Mouse (Mus musculus) liver, embryonic 16.5 days (tissue): ENCODE results near the gene Olfr433. TPM values are rescaled to one million over a fixed set of nuclear protein-coding genes. Genes with fewer than 3 reads are reported as not detected.
"Not testable (repeated sequence)": the region's sequence is repeated elsewhere in the genome, so short reads cannot be mapped to it uniquely, and the experiment has no call there.

Source experiments
- ATAC-seq: fragments of 200-750 bp; cut with Nextera tagmentation; 2 replicates; pipeline ENCODE4 v1.8.0; 2017; ENCODE audit warnings: low read depth, mild to moderate bottlenecking, moderate number of reproducible peaks, moderate library complexity
- H3K27ac ChIP-seq: fragments of 300-500 bp; sonication (generic); 2 replicates; pipeline ENCODE4 v1.5.1; 2014; ENCODE audit warnings: mild to moderate bottlenecking, low read length
- H3K27me3 ChIP-seq: fragments of 300-500 bp; sonication (generic); 2 replicates; pipeline ENCODE4 v1.6.1; 2014; ENCODE audit warnings: low read depth, low read length, mixed read lengths; ENCODE audit not compliant: control insufficient read depth, insufficient read depth
- H3K36me3 ChIP-seq: fragments of 300-500 bp; sonication (generic); 2 replicates; pipeline ENCODE4 v1.6.1; 2014; ENCODE audit warnings: mild to moderate bottlenecking; ENCODE audit not compliant: control insufficient read depth, insufficient read depth
- H3K4me1 ChIP-seq: fragments of 300-500 bp; sonication (generic); 2 replicates; pipeline ENCODE4 v1.6.1; 2014; ENCODE audit warnings: low read depth, low read length, mixed read lengths; ENCODE audit not compliant: control insufficient read depth
- H3K4me2 ChIP-seq: fragments of 300-500 bp; sonication (generic); 2 replicates; pipeline ENCODE4 v1.6.1; 2014; ENCODE audit warnings: low read depth, low read length, mixed read lengths
- H3K4me3 ChIP-seq: fragments of 300-500 bp; sonication (generic); 2 replicates; pipeline ENCODE4 v1.5.1; 2014; ENCODE audit warnings: low read depth, mild to moderate bottlenecking, low read length
- H3K9ac ChIP-seq: fragments of 300-500 bp; sonication (generic); 2 replicates; pipeline ENCODE4 v1.6.1; 2014; ENCODE audit warnings: low read depth, low read length
- H3K9me3 ChIP-seq: fragments of 300-500 bp; sonication (generic); replicated peaks from 2 replicates; pipeline ENCODE4 v1.6.1; 2016; ENCODE audit warnings: low read length; ENCODE audit not compliant: control insufficient read depth
- WGBS: fragments of 180-500 bp; shearing (Covaris S2); extraction: QIAGEN DNeasy Blood & Tissue Kit; methylation state at CpG from one replicate; pipeline ENCODE4 v1.1.7; 2014; ENCODE audit not compliant: insufficient replicate concordance; 5-methylcytosine and 5-hydroxymethylcytosine counted together
- polyA plus RNA-seq: library from polyadenylated mRNA; unstranded; fragments of >200 nt; fragmentation: Nextera tagmentation; extraction: Ambion mirVana; gene quantifications from 2 replicates; pipeline ENCODE4 v1.2.1, GENCODE M21; 2015

The Olfr433 gene
- polyA plus RNA-seq = 0.09 and 0.12 TPM in 2 replicates

- H3K4me2 ChIP-seq = no peak within 1 kb of the TSS
- no peak within 1 kb of the TSS for H3K9ac ChIP-seq
- H3K27ac ChIP-seq = no peak within 1 kb of the TSS
- H3K4me1 ChIP-seq = no peaks in the 10 kb centered on the region
- no peaks in the 10 kb centered on the region for H3K27me3 ChIP-seq
- 38% methylated on average over 7 of the region's 7 CpGs for WGBS
- H3K4me3 ChIP-seq = no peak within 1 kb of the TSS
- ATAC-seq = 0 out of 2 replicates have a peak, but pooled peaks have one; percentile 28
- no peaks in the 10 kb centered on the region for H3K9me3 ChIP-seq
- H3K36me3 ChIP-seq = no peaks in the 10 kb centered on the region
Observed at GRCm38 (mm10) chr1:174040523-174041177, at the start of gene Olfr433. Olfr433 (plus strand) TSS chr1:174040705.

DNA sequence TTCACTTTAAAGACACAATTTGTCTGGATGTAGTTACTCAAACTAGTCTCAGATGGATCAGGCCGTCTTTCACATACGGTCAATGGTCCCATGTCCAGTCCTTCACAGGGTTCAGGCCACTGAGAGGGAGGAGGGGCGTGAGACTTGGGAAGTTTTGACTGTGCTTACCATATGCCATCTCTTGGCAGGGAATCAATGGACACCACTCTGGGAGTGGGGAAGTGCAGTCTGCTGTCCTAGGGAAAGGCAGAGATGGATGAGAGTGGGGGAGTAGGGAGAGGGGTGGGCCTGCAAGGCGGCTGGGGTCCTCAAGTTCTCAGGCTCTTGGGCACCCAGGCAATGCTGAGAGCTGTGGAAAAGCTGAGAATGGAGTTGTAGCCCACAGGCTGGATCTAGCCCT is 45.5 kb upstream of the Olfr433 start:
- Histone ChIP-seq H3K4me1 (no peaks in the 10 kb centered on the region), H3K27ac (no peak overlapping the region), H3K27me3 (no peaks in the 10 kb centered on the region), H3K36me3 (no peaks in the 10 kb centered on the region), H3K9ac (no peak overlapping the region), H3K9me3 (no peaks in the 10 kb centered on the region), H3K4me3 (no peak overlapping the region), H3K4me2 (no peak overlapping the region)
- WGBS = 68% methylated on average over 4 of the region's 4 CpGs
- ATAC-seq = no peak

GRCm38 (mm10) chr1:174004352-174005109 is 36.0 kb upstream of the Olfr433 start:
- 10% methylated on average over 2 of the region's 3 CpGs for WGBS
- H3K9me3 ChIP-seq, H3K4me3 ChIP-seq, H3K4me2 ChIP-seq, H3K9ac ChIP-seq, H3K27me3 ChIP-seq, ATAC-seq, H3K36me3 ChIP-seq, H3K27ac ChIP-seq, H3K4me1 ChIP-seq: not testable (repeated sequence)

DNA sequence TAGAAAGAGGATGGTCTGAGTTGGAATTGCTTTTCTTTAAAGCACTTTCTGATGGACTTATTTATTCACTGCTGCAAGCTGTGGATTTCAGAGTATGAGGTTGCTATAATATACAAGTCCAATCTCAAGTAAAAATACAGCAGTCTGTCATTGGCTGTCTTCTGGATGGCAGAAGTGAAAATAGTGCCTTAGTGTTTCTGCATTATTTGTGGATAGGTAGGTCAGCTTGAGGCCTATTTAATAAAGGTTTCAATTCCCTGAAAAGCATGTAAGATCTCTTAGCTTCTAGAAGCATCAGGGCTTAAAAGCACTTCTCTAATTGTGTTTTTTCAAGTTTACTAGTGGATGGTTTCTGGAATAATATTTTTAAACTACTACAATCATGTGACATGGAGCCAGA is 33.5 kb upstream of the Olfr433 start:
- ATAC-seq, H3K4me1 ChIP-seq, H3K9ac ChIP-seq, H3K27ac ChIP-seq, H3K27me3 ChIP-seq, H3K9me3 ChIP-seq, H3K4me2 ChIP-seq, H3K4me3 ChIP-seq, H3K36me3 ChIP-seq: not testable (repeated sequence)

GRCm38 (mm10) chr1:174031698-174032097 is 8.8 kb upstream of the Olfr433 start, which contains the start of gene Ifi205:
Ifi205 (minus strand) TSS chr1:174031810.
- Histone ChIP-seq H3K9ac (no peak within 1 kb of the TSS), H3K27ac (no peak within 1 kb of the TSS), H3K9me3 (no peaks in the 10 kb centered on the region), H3K4me1 (no peaks in the 10 kb centered on the region), H3K36me3 (no peaks in the 10 kb centered on the region), H3K27me3 (no peaks in the 10 kb centered on the region), H3K4me2 (no peak within 1 kb of the TSS), H3K4me3 (no peak within 1 kb of the TSS)
- ATAC-seq = no peak
- WGBS = 29% methylated on average over 1 of the region's 1 CpGs

DNA sequence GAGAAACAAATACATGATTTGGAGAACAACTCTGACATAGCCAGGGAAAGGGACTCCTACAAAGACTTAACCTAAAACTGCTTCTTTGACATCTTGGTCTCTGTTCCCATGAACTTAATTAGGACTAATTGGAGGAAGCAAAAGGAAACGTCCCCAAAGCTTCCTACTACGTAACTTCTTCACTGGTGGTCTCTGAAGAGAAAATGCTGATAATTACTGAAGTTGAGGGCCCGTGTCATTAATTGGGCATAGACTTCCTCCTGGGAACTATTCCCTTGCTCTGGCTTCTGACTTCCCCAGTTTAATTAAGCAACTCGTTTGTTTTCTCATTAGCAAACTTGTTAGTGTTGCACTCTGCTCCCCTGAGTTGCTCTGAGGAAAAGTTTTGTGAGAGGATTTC is 4.7 kb upstream of the Olfr433 start:
- no peaks in the 10 kb centered on the region for H3K36me3 ChIP-seq
- H3K4me2 ChIP-seq = no peak overlapping the region
- no peaks in the 10 kb centered on the region for H3K9me3 ChIP-seq
- no peak overlapping the region for H3K9ac ChIP-seq
- no peaks in the 10 kb centered on the region for H3K27me3 ChIP-seq
- no peak overlapping the region for H3K4me3 ChIP-seq
- no peak for ATAC-seq
- H3K4me1 ChIP-seq = no peaks in the 10 kb centered on the region
- WGBS = 46% methylated on average over 4 of the region's 4 CpGs
- no peak overlapping the region for H3K27ac ChIP-seq

DNA sequence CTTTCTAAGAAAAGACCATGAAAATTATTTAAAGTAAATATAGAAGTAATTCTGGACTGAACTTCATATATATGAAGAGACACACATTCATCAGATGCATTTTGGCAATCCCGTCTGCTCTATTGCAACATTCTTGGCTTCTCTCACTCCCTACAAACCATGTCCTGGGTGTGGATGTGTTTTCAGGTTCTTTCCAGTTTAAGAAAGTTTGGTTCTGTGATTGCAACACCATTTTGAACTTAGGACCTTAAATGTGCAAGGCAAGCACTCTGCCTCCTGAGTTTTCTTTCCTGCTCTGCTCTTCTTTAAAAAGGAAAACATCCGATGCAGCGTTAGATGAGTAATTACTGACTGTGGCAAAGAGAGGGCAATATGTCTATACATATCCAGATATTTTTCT is 2.0 kb upstream of the Olfr433 start:
- WGBS = 67% methylated on average over 3 of the region's 3 CpGs
- no peaks in the 10 kb centered on the region for H3K27me3 ChIP-seq
- H3K4me1 ChIP-seq = no peaks in the 10 kb centered on the region
- H3K4me3 ChIP-seq = no peak overlapping the region
- no peak overlapping the region for H3K9ac ChIP-seq
- H3K36me3 ChIP-seq = no peaks in the 10 kb centered on the region
- no peaks in the 10 kb centered on the region for H3K9me3 ChIP-seq
- H3K4me2 ChIP-seq = no peak overlapping the region
- H3K27ac ChIP-seq = no peak overlapping the region
- ATAC-seq = no peak

DNA sequence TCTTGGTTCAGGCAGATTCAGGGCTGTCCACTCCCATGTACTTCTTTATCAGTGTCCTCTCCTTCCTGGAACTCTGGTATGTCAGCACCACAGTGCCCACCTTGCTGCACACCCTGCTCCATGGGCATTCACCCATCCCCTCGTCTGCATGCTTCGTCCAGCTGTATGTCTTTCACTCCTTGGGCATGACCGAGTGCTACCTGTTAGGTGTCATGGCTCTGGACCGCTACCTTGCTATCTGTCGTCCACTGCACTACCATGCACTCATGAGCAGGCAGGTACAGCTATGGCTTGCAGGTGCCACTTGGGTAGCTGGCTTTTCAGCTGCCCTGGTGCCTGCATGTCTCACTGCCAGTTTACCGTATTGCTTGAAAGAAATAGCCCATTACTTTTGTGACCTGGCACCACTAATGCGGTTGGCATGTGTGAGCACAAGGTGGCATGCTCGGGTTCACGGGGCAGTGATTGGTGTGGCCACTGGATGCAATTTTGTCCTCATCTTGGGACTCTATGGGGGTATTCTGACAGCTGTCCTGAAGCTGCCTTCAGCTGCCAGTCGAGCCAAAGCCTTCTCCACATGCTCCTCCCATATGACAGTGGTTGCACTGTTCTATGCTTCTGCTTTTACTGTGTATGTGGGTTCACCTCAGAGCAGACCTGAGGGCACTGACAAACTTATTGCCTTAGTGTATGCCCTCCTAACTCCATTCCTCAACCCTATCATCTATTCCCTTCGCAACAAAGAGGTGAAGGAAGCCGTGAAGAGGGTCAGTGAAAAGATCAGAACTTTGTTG is 1.8 kb downstream of the Olfr433 start:
- H3K27ac ChIP-seq, H3K4me3 ChIP-seq, H3K4me2 ChIP-seq, H3K9me3 ChIP-seq, H3K27me3 ChIP-seq, H3K36me3 ChIP-seq, H3K4me1 ChIP-seq, H3K9ac ChIP-seq: not testable (repeated sequence)
- ATAC-seq = peak; percentile 27; the same call in 1 of the 2 replicates
- 59% methylated on average over 12 of the region's 12 CpGs for WGBS

DNA sequence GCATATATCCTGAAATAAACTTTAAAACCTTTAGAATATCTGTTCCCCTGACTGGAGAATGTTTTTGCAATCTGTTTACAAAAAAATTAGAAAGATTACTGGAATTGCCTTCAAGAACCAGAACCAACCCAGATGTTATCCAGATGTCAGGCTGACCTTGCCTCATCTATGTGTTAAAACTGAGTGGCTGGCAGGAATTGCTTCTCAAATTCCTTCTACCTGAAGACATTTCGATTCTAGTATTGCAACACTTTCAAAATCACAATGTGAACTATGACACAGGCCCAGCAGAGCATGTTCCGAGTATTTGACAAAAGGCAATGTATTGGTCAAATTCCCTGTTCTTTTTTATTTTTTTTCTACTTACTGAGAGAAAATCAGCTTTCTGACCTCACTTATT is 3.9 kb downstream of the Olfr433 start:
- H3K4me2 ChIP-seq = no peak overlapping the region
- H3K27me3 ChIP-seq = no peaks in the 10 kb centered on the region
- 44% methylated on average over 2 of the region's 2 CpGs for WGBS
- no peaks in the 10 kb centered on the region for H3K36me3 ChIP-seq
- no peaks in the 10 kb centered on the region for H3K9me3 ChIP-seq
- H3K9ac ChIP-seq = no peak overlapping the region
- no peaks in the 10 kb centered on the region for H3K4me1 ChIP-seq
- ATAC-seq = no peak
- H3K4me3 ChIP-seq = no peak overlapping the region
- no peak overlapping the region for H3K27ac ChIP-seq
